ENCODE assay signal across 10 mouse cellular contexts in genomic region chr3:145627830-145628229, GRCm38 (mm10). TPM values are rescaled to one million over a fixed set of nuclear protein-coding genes. Genes with fewer than 3 reads are reported as not detected.
DNase-seq lines count a peak whose midpoint lies in the region; ATAC-seq and TF ChIP-seq lines count a peak whose summit lies in the region.
"Had no signal": no experiment of that assay in that cellular context is flagged by ENCODE, and none has a peak within 500 bp of the region (broad histone marks: within the 10 kb centered on the region; RNA-seq: fewer than 3 reads in every experiment).

No protein-coding gene starts in this region.

- no peaks in the 10 kb centered on the region for H3K36me3 ChIP-seq in liver, adult 2 months (ENCODE audit: control insufficient read depth, insufficient read depth, low read length)
- no peaks in the 10 kb centered on the region for H3K36me3 ChIP-seq in liver, embryonic 12.5 days
- H3K36me3 ChIP-seq in forebrain, embryonic 14.5 days (ENCODE audit: control insufficient read depth, insufficient read depth, low read length): no peaks in the 10 kb centered on the region
- H3K36me3 ChIP-seq: lung, embryonic 15.5 days had no signal

- no peak overlapping the region for H3K9ac ChIP-seq in liver, adult 2 months (ENCODE audit: low read depth, low read length)
- no peak overlapping the region for H3K9ac ChIP-seq in liver, embryonic 12.5 days
- H3K9ac ChIP-seq in forebrain, embryonic 14.5 days (ENCODE audit: low read length): no peak overlapping the region
- H3K9ac ChIP-seq: lung, embryonic 15.5 days had no signal

- H3K4me1 ChIP-seq in liver, adult 2 months (ENCODE audit: control insufficient read depth, insufficient read depth, low read length): peaks cover 7% of the 10 kb centered on the region
- no peaks in the 10 kb centered on the region for H3K4me1 ChIP-seq in liver, embryonic 12.5 days
- H3K4me1 ChIP-seq in forebrain, embryonic 14.5 days (ENCODE audit: control insufficient read depth, insufficient read depth, low read length): peaks cover 7% of the 10 kb centered on the region

- no peak overlapping the region for H3K27ac ChIP-seq in liver, adult 2 months (replicated peaks; ENCODE audit: insufficient read depth, low read depth, low read length)
- no peak overlapping the region for H3K27ac ChIP-seq in liver, embryonic 12.5 days
- no peak overlapping the region for H3K27ac ChIP-seq in forebrain, embryonic 14.5 days (ENCODE audit: low read depth, low read length)
- H3K27ac ChIP-seq: lung, embryonic 15.5 days had no signal

- H3K79me2 ChIP-seq in liver, adult 2 months (ENCODE audit: control insufficient read depth, insufficient read depth, low read length): no peaks in the 10 kb centered on the region

- H3K4me3 ChIP-seq in liver, adult 2 months (ENCODE audit: insufficient read depth, low read depth, low read length): no peak overlapping the region
- no peak overlapping the region for H3K4me3 ChIP-seq in liver, embryonic 12.5 days
- H3K4me3 ChIP-seq in forebrain, embryonic 14.5 days (ENCODE audit: low read depth, low read length): no peak overlapping the region
- H3K4me3 ChIP-seq: erythroblast, embryonic 14.5 days; lung, embryonic 15.5 days had no signal

- peak; percentile 61 for DNase-seq in adrenal gland, postnatal 14 days
- no peak for DNase-seq in adrenal gland, adult 8-10 months
- DNase-seq in liver, adult 2 months (ENCODE audit: extremely low read depth, low read depth, low spot score): no peak
- DNase-seq in forebrain, embryonic 14.5 days (ENCODE audit: low spot score): peak; percentile 48
- DNase-seq in layer of hippocampus, adult 18-20 months (ENCODE audit: low spot score in 2 of 2): no peak
- no peak for DNase-seq in spleen, postnatal 4 days (ENCODE audit: low spot score in 2 of 2)

- no peaks in the 10 kb centered on the region for H3K27me3 ChIP-seq in liver, adult 2 months (ENCODE audit: control insufficient read depth, insufficient read depth, low read length)
- no peaks in the 10 kb centered on the region for H3K27me3 ChIP-seq in liver, embryonic 12.5 days (replicated peaks)
- no peaks in the 10 kb centered on the region for H3K27me3 ChIP-seq in forebrain, embryonic 14.5 days (replicated peaks; ENCODE audit: control insufficient read depth, insufficient read depth, low read length)
- H3K27me3 ChIP-seq: lung, embryonic 15.5 days had no signal

- WGBS in liver, adult 2 months: 97% methylated on average over 3 of the region's 3 CpGs
- WGBS in liver, embryonic 12.5 days (ENCODE audit: insufficient replicate concordance): 68% methylated on average over 3 of the region's 3 CpGs
- WGBS in forebrain, embryonic 14.5 days: 81% methylated on average over 3 of the region's 3 CpGs

- no peak for TF ChIP-seq POLR2A in liver, adult 2 months (IDR thresholded peaks at IDR 0.05; ENCODE audit: extremely low read depth, insufficient read depth, low read length)

- no peak for ATAC-seq in liver, embryonic 12.5 days
- peak; percentile 56 for ATAC-seq in forebrain, embryonic 14.5 days
- ATAC-seq in megakaryocyte progenitor cell, adult 5-6 weeks (replicated peaks; ENCODE audit: poor library complexity): peak; percentile 85

- peak; percentile 83 for TF ChIP-seq CTCF in liver, adult 2 months (IDR thresholded peaks at IDR 0.05; ENCODE audit: low read depth, low read length)

- H3K9me3 ChIP-seq in liver, embryonic 12.5 days (replicated peaks): no peaks in the 10 kb centered on the region
- H3K9me3 ChIP-seq in forebrain, embryonic 14.5 days (replicated peaks; ENCODE audit: control insufficient read depth, low read length): no peaks in the 10 kb centered on the region
- H3K9me3 ChIP-seq: lung, embryonic 15.5 days had no signal

- no peak overlapping the region for H3K4me2 ChIP-seq in liver, embryonic 12.5 days
- no peak overlapping the region for H3K4me2 ChIP-seq in forebrain, embryonic 14.5 days (ENCODE audit: low read length)
- H3K4me2 ChIP-seq: lung, embryonic 15.5 days had no signal

RNA-seq across cellular contexts. Expression of gene Ccn1, which starts 22.0 kb away (rescaled TPM):
- total RNA-seq in adrenal gland, postnatal 14 days (2021): 25.5 and 27.8 TPM in 2 replicates
- total RNA-seq in adrenal gland, adult 8-10 months (2022): 10 to 100 TPM in 2 of 4 experiments, 1 to 10 TPM in 2; 7.9 to 16.9 (median 11.3) TPM
- total RNA-seq in liver, adult 2 months (2014; rRNA removed): 4.5 and 4.6 TPM in 2 replicates
- polyA plus RNA-seq in liver, adult 2 months (2012; rRNA removed): 6.0 and 7.6 TPM in 2 replicates
- 11.1 and 11.3 TPM in 2 replicates for polyA plus RNA-seq in liver, embryonic 12.5 days (2016; fragmentation: Nextera tagmentation; extraction: Ambion mirVana)
- 14.6 and 16.4 TPM in 2 replicates for polyA plus RNA-seq in forebrain, embryonic 14.5 days (2014; fragmentation: Nextera tagmentation; extraction: Ambion mirVana)
- not detected in 2 replicates for total RNA-seq in megakaryocyte progenitor cell, adult 5-6 weeks (2015)
- not detected in 2 replicates for total RNA-seq in megakaryocyte progenitor cell, adult 5-6 weeks (2017)
- 1 to 10 TPM; 5.2 to 5.3 TPM for total RNA-seq in layer of hippocampus, adult 18-20 months (2021)

RNA-seq across cellular contexts. Expression of gene Znhit6, which starts 51.8 kb away (rescaled TPM):
- 22.1 and 24.0 TPM in 2 replicates for total RNA-seq in adrenal gland, postnatal 14 days (2021)
- 10 to 100 TPM; 14.5 to 24.9 (median 18.2) TPM for total RNA-seq in adrenal gland, adult 8-10 months (2022)
- total RNA-seq in liver, adult 2 months (2014; rRNA removed): 3.9 and 4.9 TPM in 2 replicates
- polyA plus RNA-seq in liver, adult 2 months (2012; rRNA removed): 1.6 and 1.8 TPM in 2 replicates
- polyA plus RNA-seq in liver, embryonic 12.5 days (2016; fragmentation: Nextera tagmentation; extraction: Ambion mirVana): 25.7 and 26.1 TPM in 2 replicates
- polyA plus RNA-seq in forebrain, embryonic 14.5 days (2014; fragmentation: Nextera tagmentation; extraction: Ambion mirVana): 28.0 and 28.8 TPM in 2 replicates
- 51.8 and 56.9 TPM in 2 replicates for total RNA-seq in megakaryocyte progenitor cell, adult 5-6 weeks (2015)
- total RNA-seq in megakaryocyte progenitor cell, adult 5-6 weeks (2017): 25.2 and 34.4 TPM in 2 replicates
- 10 to 100 TPM; 16.1 to 16.8 TPM for total RNA-seq in layer of hippocampus, adult 18-20 months (2021)

Comparison
In these comparisons a context has a peak if more than half of its experiments do, and no peak if none do; other contexts are left out.
1. DNase-seq: peak in adrenal gland, postnatal 14 days (single experiment) and forebrain, embryonic 14.5 days (single experiment); none in adrenal gland, adult 8-10 months (single experiment), liver, adult 2 months (single experiment), layer of hippocampus, adult 18-20 months (0 of 2) and spleen, postnatal 4 days (0 of 2).